Mouse (Mus musculus): ENCODE results near the gene Chga.

DNA sequence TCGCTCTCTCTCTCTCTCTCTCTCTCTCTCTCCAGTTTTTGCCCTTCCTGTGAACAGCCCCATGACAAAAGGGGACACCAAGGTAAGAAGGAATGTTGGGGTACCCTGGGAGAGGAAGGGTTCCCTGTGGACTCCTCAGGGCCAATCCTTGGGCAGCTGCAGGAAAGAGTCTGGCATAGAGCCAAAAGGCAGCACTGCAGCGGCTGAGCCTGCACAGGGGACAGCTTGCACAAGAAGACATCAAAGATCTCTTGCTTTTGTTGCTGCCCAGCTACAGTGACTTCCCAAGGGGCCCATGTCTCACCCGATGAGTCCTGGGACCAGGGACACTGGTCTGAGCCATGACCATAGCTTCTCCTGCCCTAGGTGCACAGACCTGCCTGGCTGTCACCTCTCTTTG, 1.1 kb downstream of the Chga start:
- TF ChIP-seq CTCF (conservative IDR thresholded peaks at IDR 0.05; ENCODE audit: low read length) (no peak), NANOG (IDR thresholded peaks at IDR 0.05; ENCODE audit: borderline replicate concordance, low read length) (no peak)

All from E14TG2a.4 (cell line).